Mouse (Mus musculus): ENCODE results near the gene Mlc1.

GRCm38 (mm10) chr15:88906347-88906746, 72.5 kb downstream of the Mlc1 start:
- TF ChIP-seq CTCF (IDR thresholded peaks at IDR 0.05; ENCODE audit: low read depth): no peak
- TF ChIP-seq EP300 (IDR thresholded peaks at IDR 0.05; ENCODE audit: low read depth): no peak
